Mouse (Mus musculus) granulocyte monocyte progenitor cell, adult 5-6 weeks (primary cell): ENCODE results near the gene Myo5a. TPM values are rescaled to one million over a fixed set of nuclear protein-coding genes. Genes with fewer than 3 reads are reported as not detected.

Experiments used
- ATAC-seq: replicated peaks from 2 replicates; pipeline ENCODE4 v1.8.0; 2016; ENCODE audit warnings: mild to moderate bottlenecking, moderate TSS enrichment, inconsistent platforms; ENCODE audit not compliant: poor library complexity, severe bottlenecking
- total RNA-seq, 2 experiments: library from RNA; stranded (forward) in 1 of 2; stranded (reverse) in 1 of 2; fragments of 200-712, 200-1000 nt in 1 of 2; fragments of >200 nt in 1 of 2; fragmentation: Nextera tagmentation in 1 of 2; gene quantifications; 2 replicates each; pipeline ENCODE4 v1.2.3; 2014 to 2017

Gene Myo5a
- total RNA-seq, 2 experiments from 2014 or later: 90.2 to 134 TPM

- ATAC-seq: peak; percentile 77
Measured at GRCm38 (mm10) chr9:75071029-75071705, 352 bp downstream of the Myo5a start.

GRCm38 (mm10) chr9:75071706-75072192, 934 bp downstream of the Myo5a start:
- ATAC-seq: peak; percentile 76

GRCm38 (mm10) chr9:75072361-75072760, 1.5 kb downstream of the Myo5a start:
- ATAC-seq: no peak

- peak; percentile 27; the same call in 1 of the 2 replicates for ATAC-seq
Measured at GRCm38 (mm10) chr9:75077191-75077590, 6.4 kb downstream of the Myo5a start.

GRCm38 (mm10) chr9:75085242-75085824, 14.5 kb downstream of the Myo5a start:
- no peak for ATAC-seq

- ATAC-seq: no peak
Measured at GRCm38 (mm10) chr9:75087823-75088222, 17.0 kb downstream of the Myo5a start.

- no peak for ATAC-seq
Measured at GRCm38 (mm10) chr9:75089285-75089684, 18.5 kb downstream of the Myo5a start.

- peak; percentile 62 for ATAC-seq
Measured at GRCm38 (mm10) chr9:75092134-75092533, 21.3 kb downstream of the Myo5a start.

GRCm38 (mm10) chr9:75094762-75095161, 23.9 kb downstream of the Myo5a start:
- peak; percentile 94 for ATAC-seq

GRCm38 (mm10) chr9:75098937-75099336, 28.1 kb downstream of the Myo5a start:
- ATAC-seq: no peak

GRCm38 (mm10) chr9:75100157-75100781, 29.5 kb downstream of the Myo5a start:
- ATAC-seq: peak; percentile 82

GRCm38 (mm10) chr9:75102131-75102530, 31.3 kb downstream of the Myo5a start:
- no peak for ATAC-seq

- ATAC-seq: no peak
Measured at GRCm38 (mm10) chr9:75116571-75117177, 45.9 kb downstream of the Myo5a start.

GRCm38 (mm10) chr9:75121126-75121525, 50.3 kb downstream of the Myo5a start:
- ATAC-seq: no peak

- no peak for ATAC-seq
Measured at GRCm38 (mm10) chr9:75124201-75124721, 53.4 kb downstream of the Myo5a start.

GRCm38 (mm10) chr9:75130553-75130952, 59.7 kb downstream of the Myo5a start:
- no peak for ATAC-seq

GRCm38 (mm10) chr9:75146911-75147310, 76.1 kb downstream of the Myo5a start:
- ATAC-seq: no peak

- ATAC-seq: peak; percentile 65
Measured at GRCm38 (mm10) chr9:75160525-75160924, 89.7 kb downstream of the Myo5a start.

- ATAC-seq: no peak
Measured at GRCm38 (mm10) chr9:75163650-75164049, 92.8 kb downstream of the Myo5a start.

- ATAC-seq: no peak
Measured at GRCm38 (mm10) chr9:75171721-75172120, 100.9 kb downstream of the Myo5a start.
